Mouse (Mus musculus) spleen, embryonic (tissue): Measurements from ENCODE around the gene Pkp1.

Experiments
- CTCF ChIA-PET: fragments of 350-600 bp; sonication (Branson Sonifier 250); formaldehyde crosslinking; loops from one replicate; lab custom pipeline; 2022; lab: Charles Lee

The Pkp1 gene

GRCm38 (mm10) chr1:135834206-135834859 lies 84.7 kb downstream of the Pkp1 start:
- CTCF ChIA-PET = interaction anchor here (0.5 kb wide), 1 partner anchor 294 kb away, joined by 3 read pairs; no protein-coding TSS in a partner anchor

- CTCF ChIA-PET = interaction anchor here (0.7 kb wide), 1 partner anchor 37 kb away, joined by 3 read pairs; no protein-coding TSS in a partner anchor
These were observed 90.1 kb downstream of the Pkp1 start for GRCm38 (mm10) chr1:135828918-135829317.

GRCm38 (mm10) chr1:135821780-135822179 lies 97.2 kb downstream of the Pkp1 start:
- CTCF ChIA-PET = no interaction called here
